Mouse (Mus musculus) ES-Bruce4 (cell line): ENCODE data around the gene Wdr6.

Experiments
- CTCF ChIP-seq: IDR thresholded peaks from one replicate; pipeline ENCODE4 v1.8.1; 2011; ENCODE audit warnings: low read depth, low read length
- POLR2A ChIP-seq: IDR thresholded peaks from one replicate; pipeline ENCODE4 v1.8.1; 2011; ENCODE audit warnings: low read length; ENCODE audit not compliant: insufficient read depth

DNA sequence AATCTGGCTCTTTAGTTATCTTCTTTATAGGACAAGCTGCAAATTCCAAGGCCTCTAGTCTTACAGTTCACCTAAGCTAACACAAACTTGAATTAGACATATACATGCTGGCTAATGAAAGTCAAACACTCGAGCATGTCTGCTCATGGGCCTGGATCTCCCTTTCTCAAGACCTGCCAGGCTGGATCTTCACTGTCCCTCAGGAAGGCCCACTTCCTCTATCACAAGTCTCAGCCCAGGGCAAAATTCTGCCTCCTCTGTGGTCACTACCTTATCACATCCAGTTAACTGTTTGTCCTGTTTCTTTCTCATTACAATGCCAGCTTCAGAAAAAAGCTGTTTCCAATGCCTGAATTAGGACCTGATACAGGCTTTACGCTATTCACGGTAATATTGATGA lies 15.8 kb upstream of the Wdr6 start:
- TF ChIP-seq CTCF, result no peak
- no peak for TF ChIP-seq POLR2A
